Mouse (Mus musculus) forebrain, embryonic 13.5 days (tissue): ENCODE measurements around the gene Tmem158. TPM values are rescaled to one million over a fixed set of nuclear protein-coding genes. Genes with fewer than 3 reads are reported as not detected.
A peak's percentile ranks its signal among the peaks of the same experiment; 100 is the strongest.

Source experiments
- ATAC-seq: fragments of 200-750 bp; cut with Nextera tagmentation; 2 replicates; pipeline ENCODE4 v1.8.0; 2017
- H3K27ac ChIP-seq: fragments of 300-500 bp; sonication (generic); 2 replicates; pipeline ENCODE4 v1.5.1; 2015; ENCODE audit warnings: inconsistent platforms, mild to moderate bottlenecking, moderate library complexity
- H3K27me3 ChIP-seq: fragments of 300-500 bp; sonication (generic); 2 replicates; pipeline ENCODE4 v1.6.1; 2015; ENCODE audit warnings: mild to moderate bottlenecking, inconsistent platforms
- H3K36me3 ChIP-seq: fragments of 300-500 bp; sonication (generic); 2 replicates; pipeline ENCODE4 v1.6.1; 2015; ENCODE audit warnings: mild to moderate bottlenecking, inconsistent platforms; ENCODE audit not compliant: poor library complexity, severe bottlenecking
- H3K4me1 ChIP-seq: fragments of 300-500 bp; sonication (generic); 2 replicates; pipeline ENCODE4 v1.6.1; 2015; ENCODE audit warnings: inconsistent platforms
- H3K4me2 ChIP-seq: fragments of 300-500 bp; sonication (generic); 2 replicates; pipeline ENCODE4 v1.6.1; 2015; ENCODE audit warnings: inconsistent platforms, mild to moderate bottlenecking, moderate library complexity
- H3K4me3 ChIP-seq: fragments of 300-500 bp; sonication (generic); 2 replicates; pipeline ENCODE4 v1.5.1; 2015; ENCODE audit warnings: mild to moderate bottlenecking, inconsistent platforms
- H3K9ac ChIP-seq: fragments of 300-500 bp; sonication (generic); 2 replicates; pipeline ENCODE4 v1.6.1; 2015; ENCODE audit warnings: mild to moderate bottlenecking, inconsistent platforms
- H3K9me3 ChIP-seq: fragments of 300-500 bp; sonication (generic); replicated peaks from 2 replicates; pipeline ENCODE4 v1.6.1; 2016; ENCODE audit warnings: inconsistent platforms
- WGBS: fragments of 180-500 bp; shearing (Covaris S2); methylation state at CpG from one replicate; pipeline ENCODE4 v1.1.7; 2015; 5-methylcytosine and 5-hydroxymethylcytosine counted together
- polyA plus RNA-seq: library from polyadenylated mRNA; unstranded; fragments of >200 nt; fragmentation: Nextera tagmentation; extraction: Ambion mirVana; gene quantifications from 2 replicates; pipeline ENCODE4 v1.2.1, GENCODE M21; 2015

Gene Tmem158
- polyA plus RNA-seq, 1 experiment from 2014 or later = 10.0 TPM

DNA sequence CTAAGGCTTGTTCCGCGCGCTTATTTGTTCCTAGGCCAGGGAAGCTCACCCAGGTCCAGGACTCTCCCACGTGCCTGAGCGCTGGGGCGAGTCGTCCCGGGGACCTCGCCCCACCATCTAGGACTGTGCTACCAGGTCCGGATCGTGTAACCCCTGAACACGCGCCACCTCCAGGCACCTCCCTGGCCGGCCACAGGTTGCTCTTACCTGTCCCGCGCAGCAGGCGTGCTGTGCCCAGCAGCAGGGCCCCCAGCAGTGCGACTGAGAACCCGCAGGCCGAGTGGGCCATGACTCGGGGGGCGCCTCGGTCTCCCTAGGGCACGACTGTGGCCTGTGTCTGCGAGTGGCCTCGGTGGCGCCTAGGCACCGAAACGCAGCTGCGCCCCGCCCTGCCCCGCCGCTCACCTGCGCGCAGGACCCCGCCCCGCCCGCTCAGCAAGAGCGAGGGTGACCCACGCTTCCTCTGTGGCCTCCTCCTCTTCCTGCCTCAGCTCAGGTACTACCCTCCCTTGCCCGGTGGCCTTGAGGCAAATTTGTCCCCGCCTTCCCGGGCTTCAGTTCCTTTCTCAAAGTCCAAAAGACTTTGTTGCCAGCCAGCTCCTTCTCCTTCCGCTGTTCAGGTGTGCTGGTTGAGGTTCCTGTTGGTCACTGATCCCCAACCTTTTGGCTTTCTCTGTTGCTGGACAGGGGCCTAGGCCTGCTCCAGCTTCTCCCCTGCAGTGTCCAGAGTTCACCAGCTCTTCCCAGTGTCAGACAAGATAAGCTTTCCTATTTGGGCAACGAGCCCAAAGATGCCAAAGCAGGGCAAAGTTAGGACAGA, 44.7 kb downstream of the Tmem158 start, which contains the start of gene Cdcp1:
Gene Cdcp1 (minus strand): TSS at position 418 of the 820 bp plus-strand sequence.
- Histone ChIP-seq H3K4me1 (peaks cover 6% of the 10 kb centered on the region), H3K4me2 (peak within 1 kb of the TSS; percentile 52), H3K9me3 (no peaks in the 10 kb centered on the region), H3K36me3 (no peaks in the 10 kb centered on the region), H3K4me3 (peak within 1 kb of the TSS; percentile 13; the same call in 1 of the 2 replicates), H3K9ac (no peak within 1 kb of the TSS), H3K27ac (no peak within 1 kb of the TSS), H3K27me3 (peaks cover 27% of the 10 kb centered on the region)
- WGBS = 6% methylated on average over 45 of the region's 45 CpGs
- no peak for ATAC-seq

DNA sequence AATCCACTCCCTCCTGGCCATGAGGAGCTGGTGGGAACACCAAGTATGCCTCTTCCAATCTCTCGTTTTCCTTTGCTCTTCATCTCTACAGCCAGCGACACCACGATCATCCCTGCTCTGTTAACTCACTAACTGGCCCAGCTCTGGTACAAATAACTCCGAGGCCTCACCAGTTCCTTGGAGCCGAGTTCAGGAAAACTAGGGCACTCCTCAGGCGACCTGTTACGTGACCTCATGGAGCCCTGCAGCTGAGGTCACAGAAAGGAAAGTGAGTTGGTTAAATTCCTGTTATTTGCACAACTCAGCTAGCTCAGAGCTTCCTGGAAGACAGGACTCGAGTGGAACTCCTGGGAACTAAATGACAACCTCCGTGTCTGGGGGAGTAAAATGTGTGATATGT, 47.2 kb downstream of the Tmem158 start:
- H3K27me3 ChIP-seq = peaks cover 27% of the 10 kb centered on the region
- H3K9me3 ChIP-seq = no peaks in the 10 kb centered on the region
- H3K36me3 ChIP-seq = no peaks in the 10 kb centered on the region
- H3K4me3 ChIP-seq = no peak overlapping the region
- no peak overlapping the region for H3K27ac ChIP-seq
- ATAC-seq = no peak
- H3K9ac ChIP-seq = no peak overlapping the region
- peaks cover 6% of the 10 kb centered on the region for H3K4me1 ChIP-seq
- no peak overlapping the region for H3K4me2 ChIP-seq
- WGBS = 80% methylated on average over 9 of the region's 9 CpGs

Other genes with a start within 250 kb of the Tmem158 start
- gene Tmem42, start 239.4 kb downstream of the Tmem158 start, polyA plus RNA-seq = 16.4 and 17.9 TPM in 2 replicates
- 0.68 TPM in 1 of 2 replicates, not detected in the other for gene Tgm4, start 226.0 kb downstream of the Tmem158 start, polyA plus RNA-seq
- 66.8 and 80.7 TPM in 2 replicates for gene Zdhhc3, start 147.6 kb downstream of the Tmem158 start, polyA plus RNA-seq
- 110 and 118 TPM in 2 replicates for gene Exosc7, start 147.5 kb downstream of the Tmem158 start, polyA plus RNA-seq
- gene Clec3b, start 109.8 kb downstream of the Tmem158 start, polyA plus RNA-seq = 0.17 TPM in 1 of 2 replicates, not detected in the other
- 0.06 TPM in 1 of 2 replicates, not detected in the other for gene Cdcp1, start 44.7 kb downstream of the Tmem158 start, polyA plus RNA-seq
- 933 and 1,028 TPM in 2 replicates for gene Lars2, start 106.2 kb upstream of the Tmem158 start, polyA plus RNA-seq
- gene Limd1, start 217.9 kb upstream of the Tmem158 start, polyA plus RNA-seq = 28.0 and 31.5 TPM in 2 replicates